Mouse (Mus musculus): ENCODE results near the gene Pus3. TPM values are rescaled to one million over a fixed set of nuclear protein-coding genes. Genes with fewer than 3 reads are reported as not detected.
"Not testable (repeated sequence)": the region's sequence is repeated elsewhere in the genome, so short reads cannot be mapped to it uniquely, and the experiment has no call there.

Gene Pus3
- total RNA-seq, 2 experiments from 2014 or later: 6.1 to 6.8 TPM

DNA sequence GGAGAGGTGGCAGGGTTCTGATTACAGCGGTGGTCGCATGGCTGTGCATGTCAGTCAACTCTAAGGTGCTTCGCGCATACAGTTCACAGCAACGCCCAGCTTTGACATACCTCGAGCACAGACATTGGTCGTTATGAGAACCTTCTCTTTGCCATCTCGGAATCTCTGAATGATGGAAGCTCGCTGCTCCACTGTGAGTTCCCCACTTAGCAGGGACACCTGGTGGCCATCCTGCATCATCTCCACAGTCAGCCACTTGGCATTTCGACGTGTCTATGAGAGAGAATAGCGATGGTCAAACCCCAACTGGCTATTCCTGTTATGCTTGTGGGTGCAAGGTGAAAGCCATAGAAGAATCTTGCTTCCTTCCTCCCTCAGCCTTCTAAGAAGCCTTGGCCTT is 12.7 kb upstream of the Pus3 start:
- DNase-seq: no peak

DNA sequence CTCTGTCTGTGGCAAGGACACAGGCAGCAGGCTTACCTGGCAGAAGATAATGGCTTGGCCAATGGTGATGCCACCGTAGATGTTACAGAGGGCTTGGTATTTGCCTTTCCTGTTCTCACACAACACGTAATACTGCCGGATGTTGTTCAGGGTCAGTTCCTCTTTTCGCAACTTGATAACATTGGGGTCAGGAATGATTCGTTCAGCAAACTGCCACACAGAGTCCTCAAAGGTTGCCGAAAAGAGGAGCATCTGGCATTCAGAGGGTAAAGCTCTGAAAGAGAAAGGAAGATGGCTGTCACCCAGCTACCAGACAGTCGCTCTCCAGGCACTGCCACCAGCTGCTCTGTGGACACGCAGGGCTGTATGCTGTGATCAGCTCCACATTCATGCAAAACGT is 11.7 kb upstream of the Pus3 start:
- no peak for DNase-seq

DNA sequence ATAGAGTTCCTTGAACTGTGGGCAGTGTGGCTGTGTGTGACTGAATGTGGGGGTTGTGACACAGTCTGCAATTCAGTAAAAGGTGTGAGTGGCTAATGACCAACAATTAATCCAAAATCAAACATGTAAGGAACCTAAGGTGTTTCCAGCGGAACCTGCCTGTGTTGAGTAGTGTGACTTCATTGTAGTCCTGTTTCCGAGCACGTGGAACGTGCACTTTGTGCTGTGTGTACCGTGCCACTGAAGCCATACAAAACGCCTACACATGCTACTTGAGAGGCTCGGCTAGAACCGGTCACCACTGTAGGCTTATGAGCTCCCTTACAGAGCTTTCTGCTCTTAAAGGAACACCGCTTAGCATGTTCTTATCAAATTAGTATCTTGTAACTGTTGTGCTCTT is 9.9 kb upstream of the Pus3 start:
- no peak for DNase-seq

DNA sequence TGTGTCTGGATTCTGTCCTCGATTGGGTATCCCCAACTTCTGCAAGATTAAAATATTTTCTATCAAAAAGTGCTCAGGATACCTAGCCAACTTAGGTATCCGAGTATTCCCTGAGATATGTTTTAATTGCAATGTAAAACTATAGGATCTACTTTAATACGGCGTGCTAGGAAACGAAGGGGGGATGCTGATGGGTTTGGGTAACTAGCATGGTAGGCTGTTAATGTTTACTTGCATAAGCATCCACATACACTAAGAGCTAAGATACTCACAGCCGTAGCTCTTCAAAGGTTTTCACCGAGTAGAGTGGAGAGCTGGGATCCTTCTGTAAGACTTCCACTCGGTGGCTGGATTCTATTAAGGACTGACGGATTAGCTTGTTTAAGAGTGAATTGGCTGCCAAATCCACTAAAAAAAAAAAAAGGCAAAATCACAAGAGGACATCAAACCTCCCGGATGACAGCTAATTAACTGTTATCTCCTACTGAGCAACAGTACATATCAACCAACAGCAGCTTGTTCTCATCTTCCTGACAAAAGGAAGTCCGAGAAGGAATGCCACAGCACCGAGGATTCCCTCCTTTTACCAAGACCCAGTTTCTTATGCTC is 1.8 kb upstream of the Pus3 start:
- DNase-seq: no peak

- peak; percentile 83 to 84 for DNase-seq
Observed at GRCm38 (mm10) chr9:35559009-35559890, 855 bp downstream of the Pus3 start.

DNA sequence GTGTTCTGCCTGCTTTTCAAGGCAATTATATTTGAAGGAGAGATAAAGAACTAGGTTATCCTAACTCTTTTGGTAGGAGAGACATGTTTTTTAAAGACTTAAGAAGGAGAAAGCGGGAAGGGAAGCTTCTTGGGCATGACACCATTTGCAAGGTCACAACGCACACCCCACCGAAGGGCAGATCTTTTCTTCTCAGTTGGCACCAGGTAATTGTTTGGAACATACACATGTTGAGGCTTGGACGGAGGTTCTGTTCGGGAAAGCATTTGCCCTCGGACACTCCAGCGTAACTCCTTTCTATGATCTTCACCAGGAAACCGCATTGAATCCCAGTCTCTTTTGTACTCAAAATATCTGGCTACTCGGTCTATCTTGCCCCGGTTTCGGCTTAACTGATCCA is 2.7 kb downstream of the Pus3 start:
- DNase-seq: no peak

DNA sequence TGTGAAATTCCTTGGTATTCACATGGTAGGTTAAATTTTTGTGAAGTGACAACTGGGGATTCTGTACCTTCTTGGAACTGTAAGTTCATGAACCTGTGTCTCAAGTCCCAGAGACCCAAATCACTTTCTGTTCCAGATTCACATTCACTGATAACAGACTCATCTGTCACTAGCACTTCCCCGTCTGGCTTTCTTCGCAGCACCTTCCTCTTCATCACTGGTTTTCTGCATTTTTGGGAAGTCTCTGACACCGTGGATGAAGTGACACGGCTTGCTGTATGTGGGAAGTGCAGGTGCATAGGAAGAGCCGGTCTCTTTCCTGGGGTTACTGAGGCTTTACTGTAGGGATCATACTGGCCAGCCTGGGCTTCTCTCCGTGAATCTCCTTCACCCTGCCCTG is 3.2 kb downstream of the Pus3 start:
- DNase-seq: no peak

DNA sequence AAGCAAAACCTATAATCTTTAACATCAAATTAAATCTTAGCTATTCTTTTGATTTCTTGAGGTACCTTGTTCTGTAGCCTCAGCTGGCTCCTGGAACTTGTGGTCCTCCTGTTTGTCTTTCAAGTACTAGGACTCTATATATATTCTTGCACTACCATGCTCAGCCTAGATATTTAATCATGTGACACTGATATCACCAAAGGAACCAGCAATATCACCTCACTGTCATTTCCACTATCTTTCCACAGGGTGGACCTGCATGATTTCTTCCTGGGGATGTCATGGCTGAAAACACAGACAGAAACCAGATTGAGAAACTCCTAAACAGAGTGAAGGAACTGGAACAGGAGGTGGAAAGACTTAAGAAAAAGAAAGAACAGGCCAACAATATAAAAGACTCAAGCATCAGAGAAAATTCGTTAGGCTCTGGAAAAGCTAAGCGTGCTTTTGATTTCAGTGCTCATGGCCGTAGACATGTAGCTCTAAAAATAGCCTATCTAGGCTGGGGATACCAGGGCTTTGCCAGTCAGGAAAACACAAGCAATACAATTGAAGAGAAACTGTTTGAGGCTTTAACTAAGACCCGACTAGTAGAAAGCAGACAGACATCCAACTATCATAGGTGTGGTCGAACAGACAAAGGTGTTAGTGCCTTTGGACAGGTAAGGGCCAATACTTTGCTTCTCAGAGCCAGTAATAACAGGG is 6.3 kb downstream of the Pus3 start:
- DNase-seq: no peak

DNA sequence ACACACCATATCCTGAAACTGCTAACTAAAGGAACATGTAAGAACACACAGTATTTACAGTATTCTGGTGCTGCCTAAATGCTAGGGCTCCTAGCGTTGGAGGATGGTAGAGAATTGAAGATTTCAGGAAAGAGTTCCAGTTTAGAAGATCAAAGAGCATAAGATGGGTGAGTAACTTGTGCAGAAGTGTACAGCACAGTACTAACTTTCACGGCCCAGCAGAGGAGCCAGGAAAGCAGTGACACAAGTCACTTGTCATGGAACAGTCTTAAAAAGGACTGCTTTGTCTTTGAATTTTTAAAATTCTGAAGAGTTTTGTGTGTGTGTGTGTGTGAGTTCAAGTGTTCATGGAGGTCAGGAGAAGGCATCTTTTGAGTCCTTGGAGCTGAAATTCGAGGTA is 9.6 kb downstream of the Pus3 start:
- DNase-seq: no peak

DNA sequence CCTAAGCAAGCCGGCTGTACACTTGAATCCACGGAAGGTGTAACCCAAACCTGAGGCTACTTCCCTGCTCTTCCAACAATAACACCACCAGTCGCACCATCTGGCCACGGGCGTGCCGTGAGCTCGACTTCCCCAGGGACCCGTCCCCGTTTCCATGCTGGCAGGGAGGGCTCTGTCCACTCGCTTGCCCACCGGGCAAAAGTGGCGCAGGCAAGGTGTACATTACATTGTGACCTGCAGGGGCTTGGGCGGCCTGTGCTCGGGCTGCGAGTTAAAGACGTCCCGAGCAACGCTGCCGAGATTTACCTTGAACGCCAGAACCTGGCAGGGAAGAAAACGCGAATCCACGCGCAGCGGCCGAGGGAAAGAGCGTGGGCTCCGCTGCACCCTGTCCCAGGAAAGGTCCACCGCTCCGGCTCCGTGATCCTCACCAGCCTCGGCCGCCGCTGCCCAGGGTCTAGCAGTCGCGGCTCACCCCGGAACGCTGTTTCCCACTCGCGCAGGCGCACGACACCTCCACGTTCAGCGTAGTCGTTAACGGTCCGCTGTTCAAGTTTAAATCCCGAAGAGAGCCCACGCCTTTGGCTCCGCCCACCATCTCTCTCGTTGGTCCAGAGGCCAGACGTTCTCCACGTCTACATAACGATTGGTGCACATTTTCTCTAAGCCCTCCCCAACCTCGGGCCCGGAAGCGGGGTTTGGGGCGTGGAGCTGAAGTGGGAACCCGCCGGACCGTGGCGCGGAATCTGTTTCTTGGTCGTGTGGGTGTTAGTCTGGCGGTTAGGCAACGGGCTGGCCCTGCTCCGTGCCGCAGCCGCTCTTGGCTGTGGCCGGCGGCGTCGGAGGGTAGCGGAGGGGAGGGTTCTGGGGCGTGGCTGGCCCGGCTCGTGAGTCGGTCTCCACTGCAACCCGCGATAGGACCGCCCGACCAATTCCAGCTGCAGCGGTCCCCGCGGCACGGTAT is 11.5 kb downstream of the Pus3 start, which contains the start of the genes Pate2 and Hyls1:
Gene Pate2 (plus strand): TSS at position 714 of the 964 bp plus-strand sequence.
Gene Hyls1 (minus strand): TSS at position 828 of the 964 bp plus-strand sequence.
- DNase-seq: peak; percentile 95 to 97

DNA sequence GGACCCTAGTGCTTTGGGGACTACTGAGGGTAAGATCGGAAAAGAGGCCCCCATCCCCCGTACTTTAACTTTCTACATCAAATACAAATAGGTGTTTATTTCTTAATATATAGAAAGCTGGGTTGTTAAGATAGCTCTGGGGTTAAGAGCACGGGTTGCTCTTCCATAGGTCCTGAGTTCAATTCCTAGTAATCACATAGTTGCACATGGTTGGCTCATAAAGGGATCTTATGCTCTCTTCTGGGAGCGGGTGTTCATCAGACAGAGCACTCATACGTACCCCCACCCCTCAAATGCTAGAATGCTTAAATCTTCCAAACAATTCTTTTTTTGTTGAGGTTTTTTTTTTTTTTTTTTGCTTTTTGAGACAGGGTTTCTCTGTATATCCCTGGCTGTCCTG is 12.3 kb downstream of the Pus3 start:
- DNase-seq: no peak

DNA sequence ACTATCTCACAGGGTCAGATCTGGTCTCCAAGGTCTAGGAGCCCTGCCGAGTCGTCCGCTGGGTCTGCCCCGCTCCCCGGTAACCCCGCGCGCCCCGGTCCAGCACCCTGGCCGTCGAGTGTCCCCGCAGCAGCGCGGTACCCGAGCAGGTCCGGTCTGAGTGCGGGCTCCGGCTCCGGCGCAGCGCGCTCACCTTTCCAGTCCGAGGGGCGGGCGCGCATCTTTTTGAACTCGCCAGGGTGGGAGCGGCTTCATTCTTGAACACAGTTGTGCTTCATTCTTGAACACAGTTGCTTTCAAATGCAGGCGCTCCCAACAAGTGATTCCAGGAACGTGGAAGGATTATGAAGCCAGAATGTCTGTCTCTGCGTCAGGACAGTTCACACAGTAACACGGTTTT is 16.0 kb downstream of the Pus3 start:
- no peak for DNase-seq

DNA sequence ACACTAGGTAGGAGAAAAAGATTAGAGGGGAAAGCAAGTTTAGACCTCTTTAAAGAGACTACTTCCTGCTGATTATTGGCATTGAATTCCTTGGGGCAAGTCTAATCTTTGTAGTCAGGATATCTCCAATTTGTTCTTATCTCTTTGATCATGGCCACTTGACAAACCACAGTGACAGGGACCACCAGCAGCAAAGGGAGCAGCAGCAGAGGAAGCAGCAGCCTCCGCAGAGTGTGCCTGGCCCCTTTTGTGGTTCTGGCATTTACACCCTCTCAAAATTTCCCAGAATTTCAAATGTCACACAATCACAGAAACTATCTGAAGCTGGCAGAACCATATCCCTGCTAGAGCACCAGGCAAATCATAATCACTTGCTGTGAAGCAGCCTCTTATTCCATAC is 29.3 kb downstream of the Pus3 start:
- DNase-seq: no peak

DNA sequence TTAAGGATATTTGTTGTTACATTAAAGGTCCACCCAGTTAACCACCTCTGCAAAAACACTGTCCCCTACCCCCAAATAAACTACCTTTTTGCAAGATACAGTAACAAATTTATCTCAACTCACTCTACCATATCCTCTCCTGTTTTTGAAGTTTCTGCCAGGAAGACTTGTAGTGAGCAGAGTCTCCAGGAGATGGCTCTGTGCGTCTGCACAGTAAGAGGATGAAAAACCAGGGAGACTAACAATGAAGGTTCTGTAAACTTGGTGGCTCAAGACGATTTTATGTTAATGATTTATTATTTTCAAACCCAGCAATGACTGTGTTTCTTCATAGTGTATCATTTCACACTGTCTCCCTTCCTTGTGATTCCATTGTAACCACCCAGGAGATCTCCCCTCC is 34.5 kb downstream of the Pus3 start:
- DNase-seq: peak in 1 of 2 experiments; percentile 9

- DNase-seq: no peak
Observed at GRCm38 (mm10) chr9:35607647-35608405, 49.4 kb downstream of the Pus3 start.

GRCm38 (mm10) chr9:35611841-35612240 is 53.4 kb downstream of the Pus3 start, which contains the start of gene Pate4:
Gene Pate4 (minus strand): TSS chr9:35611941.
- no peak for DNase-seq

DNA sequence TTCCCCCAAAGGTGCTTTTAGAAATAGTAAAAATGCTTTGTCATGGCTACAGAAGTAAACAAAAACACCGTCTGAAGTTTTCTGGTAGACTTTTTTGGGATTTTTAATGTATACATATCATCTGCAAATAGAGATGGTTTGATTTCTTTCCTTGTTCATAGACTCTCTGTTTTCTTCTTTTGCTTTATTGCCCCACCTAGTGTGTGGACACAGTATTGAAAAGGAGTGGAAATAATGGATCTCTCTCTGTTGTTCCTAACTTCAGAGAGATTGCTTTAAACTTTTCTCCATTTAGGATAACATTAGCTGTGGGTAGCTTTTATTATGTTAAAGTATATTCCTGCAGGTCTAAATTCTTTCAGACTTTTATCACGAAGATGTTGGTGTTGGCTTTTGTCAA is 55.6 kb downstream of the Pus3 start:
- DNase-seq: no peak

GRCm38 (mm10) chr9:35616784-35617183 is 58.4 kb downstream of the Pus3 start:
- DNase-seq: not testable (repeated sequence)

Measured in heart, adult 18-20 months (tissue).